Mouse (Mus musculus) left cerebral cortex, postnatal 36 days (tissue): ENCODE measurements around the gene Plcb1. TPM values are rescaled to one million over a fixed set of nuclear protein-coding genes. Genes with fewer than 3 reads are reported as not detected.

Experiments
- DNase-seq, 2 experiments: peaks; one replicate each; pipeline ENCODE4 v3.0.0; 2021 to 2022; ENCODE audit warnings: low spot score in 2 of 2, mixed read lengths in 1 of 2
- intact Hi-C: fragments of 180-260 bp; cut with DNase I; formaldehyde crosslinking; loops from one replicate; pipeline ENCODE4 v1.15.1; 2025
- total RNA-seq, 2 experiments: library from RNA; stranded (reverse); gene quantifications; 2 replicates each; pipeline ENCODE4 v1.2.3; 2021

The Plcb1 gene
- total RNA-seq, 2 experiments from 2014 or later = 186 to 196 TPM

- DNase-seq = no peak
- intact Hi-C loops = no loop called here
Observed at GRCm38 (mm10) chr2:134831861-134832260, 46.0 kb downstream of the Plcb1 start.

GRCm38 (mm10) chr2:134836097-134836496 lies 50.2 kb downstream of the Plcb1 start:
- intact Hi-C loops = no loop called here

GRCm38 (mm10) chr2:134838185-134838584 lies 52.3 kb downstream of the Plcb1 start:
- intact Hi-C loops = no loop called here
- no peak for DNase-seq

More at GRCm38 (mm10) chr2:134836097-134836496, 50.2 kb downstream of the Plcb1 start:
- DNase-seq = no peak

GRCm38 (mm10) chr2:134838888-134839287 lies 53.0 kb downstream of the Plcb1 start:
- DNase-seq = no peak
- intact Hi-C loops = no loop called here

- intact Hi-C loops = no loop called here
- DNase-seq = no peak
Observed at GRCm38 (mm10) chr2:134842883-134843282, 57.0 kb downstream of the Plcb1 start.

GRCm38 (mm10) chr2:134844391-134845238 lies 58.7 kb downstream of the Plcb1 start:
- DNase-seq = no peak
- intact Hi-C loops = loop anchor here (5.0 kb wide), 1 partner anchor 57 kb away; the partner anchor contains the start of gene Plcb1

GRCm38 (mm10) chr2:134845239-134845738 lies 59.4 kb downstream of the Plcb1 start:
- DNase-seq = no peak
- intact Hi-C loops = loop anchor here (5.0 kb wide), 1 partner anchor 58 kb away; the partner anchor contains the start of gene Plcb1

- peak; percentile 53 to 59 for DNase-seq
- intact Hi-C loops = loop anchor here (5.0 kb wide), 1 partner anchor 59 kb away; the partner anchor contains the start of gene Plcb1
Observed at GRCm38 (mm10) chr2:134846555-134846954, 60.7 kb downstream of the Plcb1 start.

- intact Hi-C loops = no loop called here
- DNase-seq = no peak
Observed at GRCm38 (mm10) chr2:134851189-134852171, 65.6 kb downstream of the Plcb1 start.

- DNase-seq = no peak
- intact Hi-C loops = no loop called here
Observed at GRCm38 (mm10) chr2:134856239-134856638, 70.4 kb downstream of the Plcb1 start.

GRCm38 (mm10) chr2:134856691-134857090 lies 70.8 kb downstream of the Plcb1 start:
- DNase-seq = no peak
- intact Hi-C loops = no loop called here

GRCm38 (mm10) chr2:134864985-134865645 lies 79.2 kb downstream of the Plcb1 start:
- intact Hi-C loops = no loop called here
- DNase-seq = no peak

- intact Hi-C loops = no loop called here
- no peak for DNase-seq
Observed at GRCm38 (mm10) chr2:134867381-134867780, 81.5 kb downstream of the Plcb1 start.

- intact Hi-C loops = no loop called here
Observed at GRCm38 (mm10) chr2:134871692-134872489, 86.0 kb downstream of the Plcb1 start.

GRCm38 (mm10) chr2:134872490-134872781 lies 86.6 kb downstream of the Plcb1 start:
- intact Hi-C loops = no loop called here

More at GRCm38 (mm10) chr2:134871692-134872489, 86.0 kb downstream of the Plcb1 start:
- DNase-seq = no peak

GRCm38 (mm10) chr2:134877148-134877547 lies 91.3 kb downstream of the Plcb1 start:
- DNase-seq = no peak
- intact Hi-C loops = no loop called here

More at GRCm38 (mm10) chr2:134872490-134872781, 86.6 kb downstream of the Plcb1 start:
- no peak for DNase-seq

- intact Hi-C loops = no loop called here
- no peak for DNase-seq
Observed at GRCm38 (mm10) chr2:134891207-134891606, 105.3 kb downstream of the Plcb1 start.

GRCm38 (mm10) chr2:134894776-134895175 lies 108.9 kb downstream of the Plcb1 start:
- intact Hi-C loops = loop anchor here (5.0 kb wide), 1 partner anchor 107 kb away; the partner anchor contains the start of gene Plcb1

More at GRCm38 (mm10) chr2:134894776-134895175, 108.9 kb downstream of the Plcb1 start:
- DNase-seq = no peak
